Mouse (Mus musculus) forebrain, embryonic 14.5 days (tissue): ENCODE measurements around the gene Krtcap3. TPM values are rescaled to one million over a fixed set of nuclear protein-coding genes. Genes with fewer than 3 reads are reported as not detected.
"Not testable (repeated sequence)": the region's sequence is repeated elsewhere in the genome, so short reads cannot be mapped to it uniquely, and the experiment has no call there.

Experiments
- ATAC-seq: fragments of 200-750 bp; cut with Nextera tagmentation; 2 replicates; pipeline ENCODE4 v1.8.0; 2017; ENCODE audit warnings: mild to moderate bottlenecking, moderate library complexity
- DNase-seq: peaks from one replicate; pipeline ENCODE4 v3.0.0-alpha.2; 2015; ENCODE audit warnings: low spot score
- H3K27ac ChIP-seq: fragments of 300-500 bp; sonication (generic); 2 replicates; pipeline ENCODE4 v1.5.1; 2014; ENCODE audit warnings: low read depth, mild to moderate bottlenecking, control low read depth, low read length, moderate library complexity
- H3K27me3 ChIP-seq: fragments of 300-500 bp; sonication (generic); replicated peaks from 2 replicates; pipeline ENCODE4 v1.6.1; 2014; ENCODE audit warnings: low read length, control low read depth, mixed read lengths; ENCODE audit not compliant: control insufficient read depth, insufficient read depth
- H3K36me3 ChIP-seq: fragments of 300-500 bp; sonication (generic); 2 replicates; pipeline ENCODE4 v1.6.1; 2014; ENCODE audit warnings: low read length, control low read depth; ENCODE audit not compliant: control insufficient read depth, insufficient read depth
- H3K4me1 ChIP-seq: fragments of 300-500 bp; sonication (generic); 2 replicates; pipeline ENCODE4 v1.6.1; 2014; ENCODE audit warnings: antibody characterized with exemption, low read length, control low read depth; ENCODE audit not compliant: control insufficient read depth, insufficient read depth
- H3K4me2 ChIP-seq: fragments of 300-500 bp; sonication (generic); 2 replicates; pipeline ENCODE4 v1.6.1; 2014; ENCODE audit warnings: mild to moderate bottlenecking, control low read depth, low read length
- H3K4me3 ChIP-seq: fragments of 300-500 bp; sonication (generic); 2 replicates; pipeline ENCODE4 v1.5.1; 2014; ENCODE audit warnings: low read depth, low read length, control low read depth
- H3K9ac ChIP-seq: fragments of 300-500 bp; sonication (generic); 2 replicates; pipeline ENCODE4 v1.6.1; 2014; ENCODE audit warnings: mild to moderate bottlenecking, low read length, control low read depth, moderate library complexity
- H3K9me3 ChIP-seq: fragments of 300-500 bp; sonication (generic); replicated peaks from 2 replicates; pipeline ENCODE4 v1.6.1; 2016; ENCODE audit warnings: low read length, control low read depth, mixed read lengths; ENCODE audit not compliant: control insufficient read depth
- WGBS: fragments of 180-500 bp; shearing (Covaris S2); extraction: QIAGEN DNeasy Blood & Tissue Kit; methylation state at CpG from one replicate; pipeline ENCODE4 v1.1.7; 2014; 5-methylcytosine and 5-hydroxymethylcytosine counted together
- polyA plus RNA-seq: library from polyadenylated mRNA; unstranded; fragments of >200 nt; fragmentation: Nextera tagmentation; extraction: Ambion mirVana; gene quantifications from 2 replicates; pipeline ENCODE4 v1.2.1, GENCODE M21; 2014

Krtcap3 gene
- 2.0 and 2.8 TPM in 2 replicates for polyA plus RNA-seq

- H3K4me2 ChIP-seq = peak within 1 kb of the TSS; percentile 22; the same call in 1 of the 2 replicates
- H3K27ac ChIP-seq = no peak within 1 kb of the TSS
- peaks cover 6% of the 10 kb centered on the region; the same call in 1 of the 2 replicates for H3K4me1 ChIP-seq
- ATAC-seq (peak; percentile 60), DNase-seq (peak; percentile 19)
- no peaks in the 10 kb centered on the region for H3K27me3 ChIP-seq
- no peaks in the 10 kb centered on the region for H3K9me3 ChIP-seq
- peak within 1 kb of the TSS; percentile 18; the same call in 1 of the 2 replicates for H3K9ac ChIP-seq
- no peak within 1 kb of the TSS for H3K4me3 ChIP-seq
- peaks cover 91% of the 10 kb centered on the region for H3K36me3 ChIP-seq
- WGBS = 6% methylated on average over 46 of the region's 47 CpGs
Measured at GRCm38 (mm10) chr5:31251541-31252101, at the start of gene Krtcap3. Gene Krtcap3, plus strand, starts transcription at chr5:31251691.

- DNase-seq (peak; percentile 99), ATAC-seq (peak; percentile 98)
- 0 out of 2 replicates have a peak, but pooled peaks cover 3% of the 10 kb centered on the region for H3K9me3 ChIP-seq
- H3K4me2 ChIP-seq = peak within 1 kb of the TSS; percentile 95
- WGBS = under 1% methylated on average over 53 of the region's 53 CpGs
- H3K4me3 ChIP-seq = peak within 1 kb of the TSS; percentile 86
- H3K27ac ChIP-seq = peak within 1 kb of the TSS; percentile 82
- H3K9ac ChIP-seq = peak within 1 kb of the TSS; percentile 93
- H3K4me1 ChIP-seq = peaks cover 15% of the 10 kb centered on the region
- H3K27me3 ChIP-seq = no peaks in the 10 kb centered on the region
- peaks cover 83% of the 10 kb centered on the region for H3K36me3 ChIP-seq
Measured at GRCm38 (mm10) chr5:31201742-31202590, 49.5 kb upstream of the Krtcap3 start, which contains the start of gene Zfp513. Gene Zfp513, minus strand, starts transcription at chr5:31202303.

- H3K4me3 ChIP-seq = peak overlapping the region; percentile 86; the same call in 1 of the 2 replicates
- no peaks in the 10 kb centered on the region for H3K27me3 ChIP-seq
- H3K9me3 ChIP-seq = 0 out of 2 replicates have a peak, but pooled peaks cover 3% of the 10 kb centered on the region
- peaks cover 83% of the 10 kb centered on the region for H3K36me3 ChIP-seq
- peak overlapping the region; percentile 82; the same call in 1 of the 2 replicates for H3K27ac ChIP-seq
- ATAC-seq (no peak), DNase-seq (no peak)
- 85% methylated on average over 7 of the region's 7 CpGs for WGBS
- H3K9ac ChIP-seq = peak overlapping the region; percentile 52; the same call in 1 of the 2 replicates
- peaks cover 15% of the 10 kb centered on the region for H3K4me1 ChIP-seq
- peak overlapping the region; percentile 70 for H3K4me2 ChIP-seq
Measured at GRCm38 (mm10) chr5:31202933-31203332, 48.6 kb upstream of the Krtcap3 start.

- DNase-seq (no peak), ATAC-seq (no peak)
- Histone ChIP-seq H3K27ac (no peak overlapping the region), H3K36me3 (peaks cover 74% of the 10 kb centered on the region), H3K27me3 (no peaks in the 10 kb centered on the region), H3K9me3 (0 out of 2 replicates have a peak, but pooled peaks cover 3% of the 10 kb centered on the region), H3K4me2 (no peak overlapping the region), H3K9ac (no peak overlapping the region), H3K4me3 (no peak overlapping the region), H3K4me1 (peaks cover 15% of the 10 kb centered on the region)
- WGBS = 93% methylated on average over 2 of the region's 2 CpGs
Measured at GRCm38 (mm10) chr5:31203866-31204265, 47.6 kb upstream of the Krtcap3 start.

GRCm38 (mm10) chr5:31204421-31204820 lies 47.1 kb upstream of the Krtcap3 start:
- Histone ChIP-seq H3K4me2 (no peak overlapping the region), H3K9me3 (0 out of 2 replicates have a peak, but pooled peaks cover 3% of the 10 kb centered on the region), H3K36me3 (peaks cover 69% of the 10 kb centered on the region), H3K4me1 (peaks cover 15% of the 10 kb centered on the region), H3K4me3 (no peak overlapping the region), H3K27ac (no peak overlapping the region), H3K9ac (no peak overlapping the region), H3K27me3 (no peaks in the 10 kb centered on the region)
- no peak for DNase-seq
- ATAC-seq = no peak
- 95% methylated on average over 6 of the region's 6 CpGs for WGBS

- 87% methylated on average over 6 of the region's 6 CpGs for WGBS
- not testable (repeated sequence) for ATAC-seq, H3K4me1 ChIP-seq, H3K27me3 ChIP-seq, H3K27ac ChIP-seq, H3K4me2 ChIP-seq, H3K9ac ChIP-seq, H3K36me3 ChIP-seq, H3K9me3 ChIP-seq, H3K4me3 ChIP-seq, DNase-seq
Measured at GRCm38 (mm10) chr5:31216554-31216953, 34.9 kb upstream of the Krtcap3 start.

- WGBS = 77% methylated on average over 7 of the region's 7 CpGs
Measured at GRCm38 (mm10) chr5:31218294-31218693, 33.2 kb upstream of the Krtcap3 start.

GRCm38 (mm10) chr5:31219070-31219469 lies 32.4 kb upstream of the Krtcap3 start:
- H3K9ac ChIP-seq = no peak overlapping the region
- H3K4me1 ChIP-seq = peaks cover 5% of the 10 kb centered on the region; the same call in 1 of the 2 replicates
- no peaks in the 10 kb centered on the region for H3K36me3 ChIP-seq
- H3K27ac ChIP-seq = no peak overlapping the region
- WGBS = 2% methylated on average over 2 of the region's 2 CpGs
- DNase-seq (peak; percentile 69), ATAC-seq (no peak)
- H3K4me3 ChIP-seq = peak overlapping the region; percentile 96
- H3K9me3 ChIP-seq = no peaks in the 10 kb centered on the region
- peak overlapping the region; percentile 77 for H3K4me2 ChIP-seq
- H3K27me3 ChIP-seq = no peaks in the 10 kb centered on the region

More at GRCm38 (mm10) chr5:31218294-31218693, 33.2 kb upstream of the Krtcap3 start:
- H3K27ac ChIP-seq = no peak overlapping the region
- H3K9me3 ChIP-seq = no peaks in the 10 kb centered on the region
- no peaks in the 10 kb centered on the region for H3K27me3 ChIP-seq
- H3K36me3 ChIP-seq = no peaks in the 10 kb centered on the region
- H3K9ac ChIP-seq = no peak overlapping the region
- H3K4me3 ChIP-seq = no peak overlapping the region
- ATAC-seq = no peak
- no peak for DNase-seq
- no peak overlapping the region for H3K4me2 ChIP-seq
- H3K4me1 ChIP-seq = peaks cover 5% of the 10 kb centered on the region; the same call in 1 of the 2 replicates
